Comparison of ENCODE assay signal across 11 mouse cellular contexts in genomic region chr3:130940302-130940867, GRCm38 (mm10).
DNase-seq lines count a peak whose midpoint lies in the region; ATAC-seq and TF ChIP-seq lines count a peak whose summit lies in the region.
"Had no signal": no experiment of that assay in that cellular context is flagged by ENCODE, and none has a peak within 500 bp of the region (broad histone marks: within the 10 kb centered on the region; RNA-seq: fewer than 3 reads in every experiment).

No protein-coding gene starts in this region.

- H3K9ac ChIP-seq in heart, embryonic 12.5 days = no peak overlapping the region
- no peak overlapping the region for H3K9ac ChIP-seq in midbrain, postnatal 0 days (replicated peaks; ENCODE audit: low read length, poor library complexity, severe bottlenecking)
- no peak overlapping the region for H3K9ac ChIP-seq in midbrain, embryonic 11.5 days (ENCODE audit: low read length)
- H3K9ac ChIP-seq in forebrain, embryonic 11.5 days (ENCODE audit: low read length) = no peak overlapping the region
- H3K9ac ChIP-seq: embryonic facial prominence, embryonic 13.5 days; hindbrain, embryonic 15.5 days had no signal

- H3K27me3 ChIP-seq in heart, embryonic 12.5 days (replicated peaks) = no peaks in the 10 kb centered on the region
- H3K27me3 ChIP-seq in midbrain, postnatal 0 days (ENCODE audit: insufficient read depth, low read length) = no peaks in the 10 kb centered on the region
- no peaks in the 10 kb centered on the region for H3K27me3 ChIP-seq in midbrain, embryonic 11.5 days (ENCODE audit: control insufficient read depth, insufficient read depth, low read length)
- H3K27me3 ChIP-seq in forebrain, embryonic 11.5 days (ENCODE audit: control insufficient read depth, insufficient read depth, low read length) = no peaks in the 10 kb centered on the region
- H3K27me3 ChIP-seq: embryonic facial prominence, embryonic 13.5 days; hindbrain, embryonic 15.5 days had no signal

- WGBS in heart, embryonic 12.5 days = 76% methylated on average over 5 of the region's 5 CpGs
- 82% methylated on average over 5 of the region's 5 CpGs for WGBS in midbrain, postnatal 0 days
- 88% methylated on average over 5 of the region's 5 CpGs for WGBS in midbrain, embryonic 11.5 days
- 89% methylated on average over 5 of the region's 5 CpGs for WGBS in forebrain, embryonic 11.5 days

- H3K4me1 ChIP-seq in heart, embryonic 12.5 days (replicated peaks) = peaks cover 19% of the 10 kb centered on the region
- 0 out of 2 replicates have a peak, but pooled peaks cover 2% of the 10 kb centered on the region for H3K4me1 ChIP-seq in midbrain, postnatal 0 days (ENCODE audit: insufficient read depth, low read length)
- H3K4me1 ChIP-seq in midbrain, embryonic 11.5 days (ENCODE audit: control insufficient read depth, insufficient read depth, low read length) = peaks cover 5% of the 10 kb centered on the region
- 0 out of 2 replicates have a peak, but pooled peaks cover 1% of the 10 kb centered on the region for H3K4me1 ChIP-seq in forebrain, embryonic 11.5 days (replicated peaks; ENCODE audit: control insufficient read depth, insufficient read depth, low read length)

- H3K36me3 ChIP-seq in heart, embryonic 12.5 days = no peaks in the 10 kb centered on the region
- H3K36me3 ChIP-seq in midbrain, postnatal 0 days (ENCODE audit: insufficient read depth, low read length) = no peaks in the 10 kb centered on the region
- H3K36me3 ChIP-seq in midbrain, embryonic 11.5 days (ENCODE audit: control insufficient read depth, insufficient read depth, low read length) = no peaks in the 10 kb centered on the region
- no peaks in the 10 kb centered on the region for H3K36me3 ChIP-seq in forebrain, embryonic 11.5 days (ENCODE audit: control insufficient read depth, insufficient read depth, low read length)
- H3K36me3 ChIP-seq: embryonic facial prominence, embryonic 13.5 days; hindbrain, embryonic 15.5 days had no signal

- peak; percentile 93 for DNase-seq in heart, adult 11 months
- peak; percentile 69 for DNase-seq in midbrain, postnatal 0 days (ENCODE audit: low spot score)
- DNase-seq in midbrain, embryonic 11.5 days (ENCODE audit: low spot score, missing footprints) = no peak
- peak; percentile 70 for DNase-seq in adrenal gland, postnatal 14 days
- DNase-seq in lung, postnatal 14 days = peak; percentile 36
- DNase-seq in forebrain, embryonic 11.5 days (ENCODE audit: low spot score) = no peak
- DNase-seq: liver had no signal

- no peak for ATAC-seq in heart, embryonic 12.5 days (ENCODE audit: insufficient number of reproducible peaks, low FRiP score)
- no peak for ATAC-seq in midbrain, postnatal 0 days (ENCODE audit: low FRiP score)
- no peak for ATAC-seq in midbrain, embryonic 11.5 days (ENCODE audit: low FRiP score)
- no peak for ATAC-seq in activated CD4-positive, CD25-positive, alpha-beta regulatory T cell, adult 4 months
- no peak for ATAC-seq in forebrain, embryonic 11.5 days (replicated peaks; ENCODE audit: low FRiP score)

- H3K27ac ChIP-seq in heart, embryonic 12.5 days (ENCODE audit: poor library complexity, severe bottlenecking) = no peak overlapping the region
- H3K27ac ChIP-seq in midbrain, postnatal 0 days (ENCODE audit: low read depth, low read length) = no peak overlapping the region
- no peak overlapping the region for H3K27ac ChIP-seq in midbrain, embryonic 11.5 days (ENCODE audit: low read depth, low read length)
- no peak overlapping the region for H3K27ac ChIP-seq in forebrain, embryonic 11.5 days (ENCODE audit: low read depth, low read length)
- H3K27ac ChIP-seq: embryonic facial prominence, embryonic 13.5 days; hindbrain, embryonic 15.5 days had no signal

- H3K9me3 ChIP-seq in heart, embryonic 12.5 days (replicated peaks) = no peaks in the 10 kb centered on the region
- no peaks in the 10 kb centered on the region for H3K9me3 ChIP-seq in midbrain, postnatal 0 days (ENCODE audit: low read length)
- no peaks in the 10 kb centered on the region for H3K9me3 ChIP-seq in midbrain, embryonic 11.5 days (ENCODE audit: control insufficient read depth, low read length)
- H3K9me3 ChIP-seq in forebrain, embryonic 11.5 days (ENCODE audit: control insufficient read depth, low read length) = no peaks in the 10 kb centered on the region
- H3K9me3 ChIP-seq: embryonic facial prominence, embryonic 13.5 days; hindbrain, embryonic 15.5 days had no signal

- no peak overlapping the region for H3K4me2 ChIP-seq in heart, embryonic 12.5 days
- H3K4me2 ChIP-seq in midbrain, postnatal 0 days (ENCODE audit: low read depth, low read length, poor library complexity, severe bottlenecking) = no peak overlapping the region
- H3K4me2 ChIP-seq in midbrain, embryonic 11.5 days = no peak overlapping the region
- no peak overlapping the region for H3K4me2 ChIP-seq in forebrain, embryonic 11.5 days (ENCODE audit: low read depth, low read length, severe bottlenecking)
- H3K4me2 ChIP-seq: embryonic facial prominence, embryonic 13.5 days; hindbrain, embryonic 15.5 days had no signal

- no peak overlapping the region for H3K4me3 ChIP-seq in heart, embryonic 12.5 days
- H3K4me3 ChIP-seq in midbrain, postnatal 0 days (ENCODE audit: low read depth, low read length) = no peak overlapping the region
- no peak overlapping the region for H3K4me3 ChIP-seq in midbrain, embryonic 11.5 days (ENCODE audit: low read depth, low read length)
- H3K4me3 ChIP-seq in forebrain, embryonic 11.5 days (ENCODE audit: low read depth, low read length) = no peak overlapping the region
- H3K4me3 ChIP-seq: embryonic facial prominence, embryonic 13.5 days; hindbrain, embryonic 15.5 days had no signal

- TF ChIP-seq CTCF in midbrain, postnatal 0 days (IDR thresholded peaks at IDR 0.05) = no peak

Comparison
In these comparisons a context has a peak if more than half of its experiments do, and no peak if none do; other contexts are left out.
1. DNase-seq: peak in heart, adult 11 months (single experiment), midbrain, postnatal 0 days (single experiment), adrenal gland, postnatal 14 days (single experiment) and lung, postnatal 14 days (single experiment); none in midbrain, embryonic 11.5 days (single experiment) and forebrain, embryonic 11.5 days (single experiment).